Mouse (Mus musculus): ENCODE results near the gene Scarf2. TPM values are rescaled to one million over a fixed set of nuclear protein-coding genes. Genes with fewer than 3 reads are reported as not detected.

The Scarf2 gene
- polyA plus RNA-seq, 1 experiment, result 0.86 TPM

GRCm38 (mm10) chr16:17838051-17838450, 41.0 kb downstream of the Scarf2 start, which contains the start of gene Car15:
TSS of gene Car15 (minus strand) at chr16:17838364.
- TF ChIP-seq POLR2A (IDR thresholded peaks at IDR 0.05; ENCODE audit: borderline replicate concordance, low read depth, low read length) (no peak), CTCF (IDR thresholded peaks at IDR 0.05; ENCODE audit: low read depth, low read length) (no peak)
- H3K27ac ChIP-seq (ENCODE audit: insufficient read depth, low read depth, low read length), result no peak within 1 kb of the TSS
- H3K4me3 ChIP-seq (ENCODE audit: insufficient read depth, low read length), result no peak within 1 kb of the TSS
- H3K4me1 ChIP-seq (ENCODE audit: control insufficient read depth, insufficient read depth, low read length), result no peaks in the 10 kb centered on the region

- no peak for TF ChIP-seq POLR2A (IDR thresholded peaks at IDR 0.05; ENCODE audit: borderline replicate concordance, low read depth, low read length)
- TF ChIP-seq CTCF (IDR thresholded peaks at IDR 0.05; ENCODE audit: low read depth, low read length), result no peak
- no peaks in the 10 kb centered on the region for H3K4me1 ChIP-seq (ENCODE audit: control insufficient read depth, insufficient read depth, low read length)
- no peak overlapping the region for H3K27ac ChIP-seq (ENCODE audit: insufficient read depth, low read depth, low read length)
- H3K4me3 ChIP-seq (ENCODE audit: insufficient read depth, low read length), result no peak overlapping the region
Observed at GRCm38 (mm10) chr16:17839976-17840375, 42.9 kb downstream of the Scarf2 start.

- no peaks in the 10 kb centered on the region for H3K4me1 ChIP-seq (ENCODE audit: control insufficient read depth, insufficient read depth, low read length)
- no peak overlapping the region for H3K4me3 ChIP-seq (ENCODE audit: insufficient read depth, low read length)
- TF ChIP-seq POLR2A (IDR thresholded peaks at IDR 0.05; ENCODE audit: borderline replicate concordance, low read depth, low read length), result no peak
- TF ChIP-seq CTCF (IDR thresholded peaks at IDR 0.05; ENCODE audit: low read depth, low read length), result no peak
- H3K27ac ChIP-seq (ENCODE audit: insufficient read depth, low read depth, low read length), result no peak overlapping the region
Observed at GRCm38 (mm10) chr16:17842437-17842836, 45.4 kb downstream of the Scarf2 start.

GRCm38 (mm10) chr16:17843701-17844365, 46.8 kb downstream of the Scarf2 start:
- no peaks in the 10 kb centered on the region for H3K4me1 ChIP-seq (ENCODE audit: control insufficient read depth, insufficient read depth, low read length)
- H3K27ac ChIP-seq (ENCODE audit: insufficient read depth, low read depth, low read length), result no peak overlapping the region
- no peak overlapping the region for H3K4me3 ChIP-seq (ENCODE audit: insufficient read depth, low read length)
- TF ChIP-seq POLR2A (IDR thresholded peaks at IDR 0.05; ENCODE audit: borderline replicate concordance, low read depth, low read length) (no peak), CTCF (IDR thresholded peaks at IDR 0.05; ENCODE audit: low read depth, low read length) (no peak)

GRCm38 (mm10) chr16:17848431-17848830, 51.3 kb downstream of the Scarf2 start:
- no peak overlapping the region for H3K4me3 ChIP-seq (ENCODE audit: insufficient read depth, low read length)
- no peaks in the 10 kb centered on the region for H3K4me1 ChIP-seq (ENCODE audit: control insufficient read depth, insufficient read depth, low read length)
- TF ChIP-seq POLR2A (IDR thresholded peaks at IDR 0.05; ENCODE audit: borderline replicate concordance, low read depth, low read length), result no peak
- TF ChIP-seq CTCF (IDR thresholded peaks at IDR 0.05; ENCODE audit: low read depth, low read length), result no peak
- no peak overlapping the region for H3K27ac ChIP-seq (ENCODE audit: insufficient read depth, low read depth, low read length)

GRCm38 (mm10) chr16:17848928-17849327, 51.8 kb downstream of the Scarf2 start:
- TF ChIP-seq POLR2A (IDR thresholded peaks at IDR 0.05; ENCODE audit: borderline replicate concordance, low read depth, low read length) (no peak), CTCF (IDR thresholded peaks at IDR 0.05; ENCODE audit: low read depth, low read length) (peak; percentile 61; the same call in 1 of the 2 replicates)
- Histone ChIP-seq H3K4me3 (ENCODE audit: insufficient read depth, low read length) (no peak overlapping the region), H3K4me1 (ENCODE audit: control insufficient read depth, insufficient read depth, low read length) (no peaks in the 10 kb centered on the region), H3K27ac (ENCODE audit: insufficient read depth, low read depth, low read length) (no peak overlapping the region)

GRCm38 (mm10) chr16:17849486-17849885, 52.4 kb downstream of the Scarf2 start:
- H3K4me1 ChIP-seq (ENCODE audit: control insufficient read depth, insufficient read depth, low read length), result no peaks in the 10 kb centered on the region
- no peak overlapping the region for H3K27ac ChIP-seq (ENCODE audit: insufficient read depth, low read depth, low read length)
- no peak overlapping the region for H3K4me3 ChIP-seq (ENCODE audit: insufficient read depth, low read length)
- TF ChIP-seq CTCF (IDR thresholded peaks at IDR 0.05; ENCODE audit: low read depth, low read length) (no peak), POLR2A (IDR thresholded peaks at IDR 0.05; ENCODE audit: borderline replicate concordance, low read depth, low read length) (no peak)

- Histone ChIP-seq H3K4me3 (ENCODE audit: insufficient read depth, low read length) (no peak overlapping the region), H3K27ac (ENCODE audit: insufficient read depth, low read depth, low read length) (no peak overlapping the region), H3K4me1 (ENCODE audit: control insufficient read depth, insufficient read depth, low read length) (no peaks in the 10 kb centered on the region)
- TF ChIP-seq CTCF (IDR thresholded peaks at IDR 0.05; ENCODE audit: low read depth, low read length), result no peak
- no peak for TF ChIP-seq POLR2A (IDR thresholded peaks at IDR 0.05; ENCODE audit: borderline replicate concordance, low read depth, low read length)
Observed at GRCm38 (mm10) chr16:17851331-17851730, 54.2 kb downstream of the Scarf2 start.

- no peak overlapping the region for H3K27ac ChIP-seq (ENCODE audit: insufficient read depth, low read depth, low read length)
- TF ChIP-seq CTCF (IDR thresholded peaks at IDR 0.05; ENCODE audit: low read depth, low read length) (no peak), POLR2A (IDR thresholded peaks at IDR 0.05; ENCODE audit: borderline replicate concordance, low read depth, low read length) (no peak)
- H3K4me1 ChIP-seq (ENCODE audit: control insufficient read depth, insufficient read depth, low read length), result no peaks in the 10 kb centered on the region
- H3K4me3 ChIP-seq (ENCODE audit: insufficient read depth, low read length), result no peak overlapping the region
Observed at GRCm38 (mm10) chr16:17851860-17852259, 54.8 kb downstream of the Scarf2 start.

- no peak overlapping the region for H3K27ac ChIP-seq (ENCODE audit: insufficient read depth, low read depth, low read length)
- H3K4me1 ChIP-seq (ENCODE audit: control insufficient read depth, insufficient read depth, low read length), result no peaks in the 10 kb centered on the region
- no peak overlapping the region for H3K4me3 ChIP-seq (ENCODE audit: insufficient read depth, low read length)
- no peak for TF ChIP-seq CTCF (IDR thresholded peaks at IDR 0.05; ENCODE audit: low read depth, low read length)
- no peak for TF ChIP-seq POLR2A (IDR thresholded peaks at IDR 0.05; ENCODE audit: borderline replicate concordance, low read depth, low read length)
Observed at GRCm38 (mm10) chr16:17853263-17853662, 56.2 kb downstream of the Scarf2 start.
